Mouse (Mus musculus): ENCODE data around the gene Gnl1. TPM values are rescaled to one million over a fixed set of nuclear protein-coding genes. Genes with fewer than 3 reads are reported as not detected.
"Not testable (repeated sequence)": the region's sequence is repeated elsewhere in the genome, so short reads cannot be mapped to it uniquely, and the experiment has no call there.

Gene Gnl1
- polyA plus RNA-seq, 1 experiment from 2014 or later: 50.3 TPM

GRCm38 (mm10) chr17:35999356-35999755 is 19.7 kb downstream of the Gnl1 start:
- Histone ChIP-seq H3K27ac (ENCODE audit: low read depth, low read length) (no peak overlapping the region), H3K27me3 (ENCODE audit: control insufficient read depth, insufficient read depth, low read length) (no peaks in the 10 kb centered on the region), H3K9me3 (ENCODE audit: control insufficient read depth, low read length) (no peaks in the 10 kb centered on the region), H3K4me3 (ENCODE audit: low read depth, low read length) (no peak overlapping the region), H3K4me1 (ENCODE audit: control insufficient read depth, insufficient read depth, low read length) (0 out of 2 replicates have a peak, but pooled peaks cover 4% of the 10 kb centered on the region), H3K4me2 (ENCODE audit: low read depth, low read length) (no peak overlapping the region), H3K36me3 (ENCODE audit: control insufficient read depth, insufficient read depth, low read length) (no peaks in the 10 kb centered on the region), H3K9ac (replicated peaks; ENCODE audit: low read depth, low read length) (no peak overlapping the region)
- WGBS: 88% methylated on average over 7 of the region's 7 CpGs
- no peak for ATAC-seq (ENCODE audit: low read depth)

- WGBS: 88% methylated on average over 4 of the region's 4 CpGs
- ATAC-seq (ENCODE audit: low read depth): no peak
- Histone ChIP-seq H3K36me3 (ENCODE audit: control insufficient read depth, insufficient read depth, low read length) (no peaks in the 10 kb centered on the region), H3K9ac (replicated peaks; ENCODE audit: low read depth, low read length) (no peak overlapping the region), H3K9me3 (ENCODE audit: control insufficient read depth, low read length) (no peaks in the 10 kb centered on the region), H3K4me3 (ENCODE audit: low read depth, low read length) (no peak overlapping the region), H3K4me2 (ENCODE audit: low read depth, low read length) (no peak overlapping the region), H3K27me3 (ENCODE audit: control insufficient read depth, insufficient read depth, low read length) (no peaks in the 10 kb centered on the region), H3K27ac (ENCODE audit: low read depth, low read length) (no peak overlapping the region), H3K4me1 (ENCODE audit: control insufficient read depth, insufficient read depth, low read length) (0 out of 2 replicates have a peak, but pooled peaks cover 4% of the 10 kb centered on the region)
These were observed 20.7 kb downstream of the Gnl1 start for GRCm38 (mm10) chr17:36000349-36000748.

- Histone ChIP-seq H3K4me3 (ENCODE audit: low read depth, low read length) (no peak overlapping the region), H3K27me3 (ENCODE audit: control insufficient read depth, insufficient read depth, low read length) (no peaks in the 10 kb centered on the region), H3K9me3 (ENCODE audit: control insufficient read depth, low read length) (no peaks in the 10 kb centered on the region), H3K27ac (ENCODE audit: low read depth, low read length) (no peak overlapping the region), H3K9ac (replicated peaks; ENCODE audit: low read depth, low read length) (no peak overlapping the region), H3K4me1 (ENCODE audit: control insufficient read depth, insufficient read depth, low read length) (0 out of 2 replicates have a peak, but pooled peaks cover under 1% of the 10 kb centered on the region), H3K36me3 (ENCODE audit: control insufficient read depth, insufficient read depth, low read length) (no peaks in the 10 kb centered on the region), H3K4me2 (ENCODE audit: low read depth, low read length) (no peak overlapping the region)
- WGBS: 91% methylated on average over 12 of the region's 12 CpGs
- ATAC-seq (ENCODE audit: low read depth): no peak
These were observed 21.7 kb downstream of the Gnl1 start for GRCm38 (mm10) chr17:36001121-36001897.

- H3K9me3 ChIP-seq (ENCODE audit: control insufficient read depth, low read length): no peaks in the 10 kb centered on the region
- no peaks in the 10 kb centered on the region for H3K36me3 ChIP-seq (ENCODE audit: control insufficient read depth, insufficient read depth, low read length)
- no peak overlapping the region for H3K27ac ChIP-seq (ENCODE audit: low read depth, low read length)
- no peak overlapping the region for H3K9ac ChIP-seq (replicated peaks; ENCODE audit: low read depth, low read length)
- no peaks in the 10 kb centered on the region for H3K4me1 ChIP-seq (ENCODE audit: control insufficient read depth, insufficient read depth, low read length)
- 97% methylated on average over 6 of the region's 6 CpGs for WGBS
- no peaks in the 10 kb centered on the region for H3K27me3 ChIP-seq (ENCODE audit: control insufficient read depth, insufficient read depth, low read length)
- no peak overlapping the region for H3K4me2 ChIP-seq (ENCODE audit: low read depth, low read length)
- ATAC-seq (ENCODE audit: low read depth): no peak
- H3K4me3 ChIP-seq (ENCODE audit: low read depth, low read length): no peak overlapping the region
These were observed 22.3 kb downstream of the Gnl1 start for GRCm38 (mm10) chr17:36001966-36002365.

- no peak overlapping the region for H3K4me3 ChIP-seq (ENCODE audit: low read depth, low read length)
- H3K4me1 ChIP-seq (ENCODE audit: control insufficient read depth, insufficient read depth, low read length): no peaks in the 10 kb centered on the region
- H3K9ac ChIP-seq (replicated peaks; ENCODE audit: low read depth, low read length): no peak overlapping the region
- ATAC-seq (ENCODE audit: low read depth): no peak
- no peaks in the 10 kb centered on the region for H3K27me3 ChIP-seq (ENCODE audit: control insufficient read depth, insufficient read depth, low read length)
- no peaks in the 10 kb centered on the region for H3K9me3 ChIP-seq (ENCODE audit: control insufficient read depth, low read length)
- H3K27ac ChIP-seq (ENCODE audit: low read depth, low read length): no peak overlapping the region
- no peak overlapping the region for H3K4me2 ChIP-seq (ENCODE audit: low read depth, low read length)
- 95% methylated on average over 7 of the region's 7 CpGs for WGBS
- no peaks in the 10 kb centered on the region for H3K36me3 ChIP-seq (ENCODE audit: control insufficient read depth, insufficient read depth, low read length)
These were observed 23.7 kb downstream of the Gnl1 start for GRCm38 (mm10) chr17:36003331-36003730.

- not testable (repeated sequence) for ATAC-seq (ENCODE audit: low read depth); H3K27me3 ChIP-seq (ENCODE audit: control insufficient read depth, insufficient read depth, low read length)
- 91% methylated on average over 7 of the region's 7 CpGs for WGBS
These were observed 24.8 kb downstream of the Gnl1 start for GRCm38 (mm10) chr17:36004409-36004808.

GRCm38 (mm10) chr17:36014977-36015376 is 35.3 kb downstream of the Gnl1 start:
- no peaks in the 10 kb centered on the region for H3K27me3 ChIP-seq (ENCODE audit: control insufficient read depth, insufficient read depth, low read length)
- H3K9ac ChIP-seq (replicated peaks; ENCODE audit: low read depth, low read length): no peak overlapping the region
- H3K9me3 ChIP-seq (ENCODE audit: control insufficient read depth, low read length): no peaks in the 10 kb centered on the region
- no peak for ATAC-seq (ENCODE audit: low read depth)
- no peaks in the 10 kb centered on the region for H3K4me1 ChIP-seq (ENCODE audit: control insufficient read depth, insufficient read depth, low read length)
- no peak overlapping the region for H3K4me3 ChIP-seq (ENCODE audit: low read depth, low read length)
- H3K4me2 ChIP-seq (ENCODE audit: low read depth, low read length): no peak overlapping the region
- H3K36me3 ChIP-seq (ENCODE audit: control insufficient read depth, insufficient read depth, low read length): peaks cover 4% of the 10 kb centered on the region; the same call in 1 of the 2 replicates
- no peak overlapping the region for H3K27ac ChIP-seq (ENCODE audit: low read depth, low read length)
- 96% methylated on average over 5 of the region's 5 CpGs for WGBS

More at GRCm38 (mm10) chr17:36004409-36004808, 24.8 kb downstream of the Gnl1 start:
- not testable (repeated sequence) for H3K4me1 ChIP-seq (ENCODE audit: control insufficient read depth, insufficient read depth, low read length); H3K9ac ChIP-seq (replicated peaks; ENCODE audit: low read depth, low read length); H3K36me3 ChIP-seq (ENCODE audit: control insufficient read depth, insufficient read depth, low read length); H3K4me3 ChIP-seq (ENCODE audit: low read depth, low read length); H3K27ac ChIP-seq (ENCODE audit: low read depth, low read length); H3K4me2 ChIP-seq (ENCODE audit: low read depth, low read length); H3K9me3 ChIP-seq (ENCODE audit: control insufficient read depth, low read length)

GRCm38 (mm10) chr17:36017046-36017445 is 37.4 kb downstream of the Gnl1 start:
- Histone ChIP-seq H3K27ac (ENCODE audit: low read depth, low read length) (no peak overlapping the region), H3K4me3 (ENCODE audit: low read depth, low read length) (no peak overlapping the region), H3K4me2 (ENCODE audit: low read depth, low read length) (no peak overlapping the region), H3K36me3 (ENCODE audit: control insufficient read depth, insufficient read depth, low read length) (peaks cover 4% of the 10 kb centered on the region; the same call in 1 of the 2 replicates), H3K4me1 (ENCODE audit: control insufficient read depth, insufficient read depth, low read length) (no peaks in the 10 kb centered on the region), H3K27me3 (ENCODE audit: control insufficient read depth, insufficient read depth, low read length) (no peaks in the 10 kb centered on the region), H3K9me3 (ENCODE audit: control insufficient read depth, low read length) (no peaks in the 10 kb centered on the region), H3K9ac (replicated peaks; ENCODE audit: low read depth, low read length) (no peak overlapping the region)
- 96% methylated on average over 5 of the region's 5 CpGs for WGBS
- ATAC-seq (ENCODE audit: low read depth): no peak

- H3K9ac ChIP-seq (replicated peaks; ENCODE audit: low read depth, low read length): no peak overlapping the region
- H3K27me3 ChIP-seq (ENCODE audit: control insufficient read depth, insufficient read depth, low read length): no peaks in the 10 kb centered on the region
- ATAC-seq (ENCODE audit: low read depth): no peak
- 74% methylated on average over 2 of the region's 2 CpGs for WGBS
- no peak overlapping the region for H3K4me2 ChIP-seq (ENCODE audit: low read depth, low read length)
- no peak overlapping the region for H3K4me3 ChIP-seq (ENCODE audit: low read depth, low read length)
- no peaks in the 10 kb centered on the region for H3K4me1 ChIP-seq (ENCODE audit: control insufficient read depth, insufficient read depth, low read length)
- no peaks in the 10 kb centered on the region for H3K9me3 ChIP-seq (ENCODE audit: control insufficient read depth, low read length)
- peaks cover 4% of the 10 kb centered on the region; the same call in 1 of the 2 replicates for H3K36me3 ChIP-seq (ENCODE audit: control insufficient read depth, insufficient read depth, low read length)
- no peak overlapping the region for H3K27ac ChIP-seq (ENCODE audit: low read depth, low read length)
These were observed 39.3 kb downstream of the Gnl1 start for GRCm38 (mm10) chr17:36018979-36019378.
